Mouse (Mus musculus) embryonic facial prominence, embryonic 11.5 days (tissue): ENCODE measurements around the gene Serinc2. TPM values are rescaled to one million over a fixed set of nuclear protein-coding genes. Genes with fewer than 3 reads are reported as not detected.

Experiments used
- ATAC-seq: fragments of 200-750 bp; cut with Nextera tagmentation; replicated peaks from 2 replicates; pipeline ENCODE4 v1.8.0; 2017; ENCODE audit warnings: low read depth; ENCODE audit not compliant: insufficient number of reproducible peaks, low FRiP score, low TSS enrichment
- DNase-seq: peaks from one replicate; pipeline ENCODE4 v3.0.0-alpha.2; 2015; ENCODE audit warnings: low spot score
- H3K27ac ChIP-seq: fragments of 300-500 bp; sonication (generic); replicated peaks from 2 replicates; pipeline ENCODE4 v1.5.1; 2014; ENCODE audit warnings: mild to moderate bottlenecking, low read depth, low read length, control low read depth
- H3K27me3 ChIP-seq: fragments of 300-500 bp; sonication (generic); 2 replicates; pipeline ENCODE4 v1.6.1; 2014; ENCODE audit warnings: mild to moderate bottlenecking, low read length, moderate library complexity, mixed read lengths; ENCODE audit not compliant: control insufficient read depth, insufficient read depth
- H3K36me3 ChIP-seq: fragments of 300-500 bp; sonication (generic); replicated peaks from 2 replicates; pipeline ENCODE4 v1.6.1; 2014; ENCODE audit warnings: low read depth, mild to moderate bottlenecking, low read length, moderate library complexity, mixed read lengths; ENCODE audit not compliant: control insufficient read depth, insufficient read depth
- H3K4me1 ChIP-seq: fragments of 300-500 bp; sonication (generic); 2 replicates; pipeline ENCODE4 v1.6.1; 2014; ENCODE audit warnings: low read length, mixed read lengths; ENCODE audit not compliant: control insufficient read depth, insufficient read depth
- H3K4me2 ChIP-seq: fragments of 300-500 bp; sonication (generic); 2 replicates; pipeline ENCODE4 v1.6.1; 2014; ENCODE audit warnings: low read depth, mild to moderate bottlenecking, control low read depth, low read length, moderate library complexity
- H3K4me3 ChIP-seq: fragments of 300-500 bp; sonication (generic); 2 replicates; pipeline ENCODE4 v1.5.1; 2014; ENCODE audit warnings: low read depth, low read length, control low read depth
- H3K9ac ChIP-seq: fragments of 300-500 bp; sonication (generic); replicated peaks from 2 replicates; pipeline ENCODE4 v1.6.1; 2014; ENCODE audit warnings: mild to moderate bottlenecking, control low read depth, low read length
- H3K9me3 ChIP-seq: fragments of 300-500 bp; sonication (generic); replicated peaks from 2 replicates; pipeline ENCODE4 v1.6.1; 2016; ENCODE audit warnings: mild to moderate bottlenecking, low read length, inconsistent platforms, mixed read lengths; ENCODE audit not compliant: control insufficient read depth
- WGBS: fragments of 180-500 bp; shearing (Covaris S2); extraction: QIAGEN DNeasy Blood & Tissue Kit; methylation state at CpG from one replicate; pipeline ENCODE4 v1.1.7; 2014; 5-methylcytosine and 5-hydroxymethylcytosine counted together
- polyA plus RNA-seq: library from polyadenylated mRNA; unstranded; fragments of >200 nt; fragmentation: Nextera tagmentation; extraction: Ambion mirVana; gene quantifications from 2 replicates; pipeline ENCODE4 v1.2.1, GENCODE M21; 2014

The Serinc2 gene
- polyA plus RNA-seq: 82.7 and 98.5 TPM in 2 replicates

DNA sequence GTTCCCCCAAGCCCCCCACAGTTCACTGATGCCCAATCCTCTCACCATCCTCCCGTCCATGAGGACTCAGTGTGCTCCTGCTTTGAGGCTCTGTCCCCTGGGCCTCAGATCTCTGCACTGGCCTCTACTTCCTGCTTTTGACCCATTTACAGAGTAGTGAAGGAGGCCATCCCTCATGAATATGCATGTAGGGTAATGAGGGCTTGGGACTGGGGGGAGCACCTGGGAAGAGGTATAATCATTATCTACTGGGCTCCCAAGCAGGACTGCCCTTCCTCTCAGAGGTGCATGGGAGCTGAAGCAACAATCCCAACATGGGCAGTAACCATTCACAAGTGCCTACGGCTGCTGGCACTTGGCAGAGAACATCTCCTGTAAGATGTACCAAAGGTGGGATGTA, at the start of gene Serinc2:
Gene Serinc2 (minus strand): TSS at position 101 of the 400 bp plus-strand sequence.
- ATAC-seq: no peak
- no peak within 1 kb of the TSS for H3K4me3 ChIP-seq
- no peaks in the 10 kb centered on the region for H3K27me3 ChIP-seq
- no peak within 1 kb of the TSS for H3K4me2 ChIP-seq
- no peak within 1 kb of the TSS for H3K9ac ChIP-seq
- no peaks in the 10 kb centered on the region for H3K36me3 ChIP-seq
- WGBS: 65% methylated on average over 2 of the region's 2 CpGs
- H3K9me3 ChIP-seq: no peaks in the 10 kb centered on the region
- DNase-seq: no peak
- no peaks in the 10 kb centered on the region for H3K4me1 ChIP-seq
- H3K27ac ChIP-seq: no peak within 1 kb of the TSS

DNA sequence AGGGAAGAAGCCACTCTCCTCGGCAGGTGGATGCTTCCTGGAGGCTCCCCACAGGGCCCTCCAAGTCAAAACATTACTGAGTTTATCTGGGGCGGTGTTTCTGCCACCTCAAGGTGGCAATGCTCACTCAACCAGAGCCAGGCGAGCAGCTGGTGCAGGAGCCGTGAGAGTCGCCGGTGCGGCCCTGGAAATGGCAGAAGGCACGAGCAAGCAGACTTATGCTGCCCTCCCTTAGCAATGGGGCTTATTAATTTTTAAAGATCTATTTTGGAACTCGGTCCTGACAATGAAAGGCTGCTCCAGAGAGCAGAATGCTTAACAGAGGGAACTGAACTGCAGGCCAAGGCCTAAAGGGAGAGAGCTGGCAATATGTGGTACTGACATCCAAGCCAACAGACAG, 48.4 kb upstream of the Serinc2 start:
- Histone ChIP-seq H3K4me1 (no peaks in the 10 kb centered on the region), H3K27me3 (no peaks in the 10 kb centered on the region), H3K36me3 (peaks cover 6% of the 10 kb centered on the region; the same call in 1 of the 2 replicates), H3K9me3 (no peaks in the 10 kb centered on the region), H3K9ac (no peak overlapping the region), H3K4me3 (no peak overlapping the region), H3K4me2 (no peak overlapping the region), H3K27ac (no peak overlapping the region)
- WGBS: 85% methylated on average over 9 of the region's 9 CpGs
- DNase-seq (no peak), ATAC-seq (no peak)

DNA sequence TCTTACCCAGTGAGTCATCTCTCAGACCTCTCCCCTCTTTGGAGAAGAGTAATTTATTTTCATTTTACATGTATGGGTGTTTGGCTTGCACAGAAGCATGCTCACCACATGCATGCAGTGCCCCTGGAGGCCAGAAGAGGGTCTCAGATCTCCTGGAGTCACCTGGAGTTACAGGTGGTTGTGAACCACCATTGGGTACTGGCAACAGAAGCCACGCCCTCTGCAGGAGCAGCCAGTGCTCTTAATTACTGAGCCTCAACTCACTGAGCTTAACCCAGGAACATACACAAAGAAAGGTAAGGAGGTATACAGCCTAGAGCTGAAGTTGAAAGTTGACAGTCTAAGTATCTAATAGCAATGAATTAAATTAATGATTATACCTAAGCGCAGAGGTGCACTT, 46.4 kb upstream of the Serinc2 start:
- Histone ChIP-seq H3K4me2 (no peak overlapping the region), H3K27me3 (no peaks in the 10 kb centered on the region), H3K36me3 (peaks cover 6% of the 10 kb centered on the region; the same call in 1 of the 2 replicates), H3K4me1 (no peaks in the 10 kb centered on the region), H3K9me3 (no peaks in the 10 kb centered on the region), H3K9ac (no peak overlapping the region), H3K4me3 (no peak overlapping the region), H3K27ac (no peak overlapping the region)
- ATAC-seq: no peak
- 95% methylated on average over 2 of the region's 2 CpGs for WGBS
- DNase-seq: no peak

DNA sequence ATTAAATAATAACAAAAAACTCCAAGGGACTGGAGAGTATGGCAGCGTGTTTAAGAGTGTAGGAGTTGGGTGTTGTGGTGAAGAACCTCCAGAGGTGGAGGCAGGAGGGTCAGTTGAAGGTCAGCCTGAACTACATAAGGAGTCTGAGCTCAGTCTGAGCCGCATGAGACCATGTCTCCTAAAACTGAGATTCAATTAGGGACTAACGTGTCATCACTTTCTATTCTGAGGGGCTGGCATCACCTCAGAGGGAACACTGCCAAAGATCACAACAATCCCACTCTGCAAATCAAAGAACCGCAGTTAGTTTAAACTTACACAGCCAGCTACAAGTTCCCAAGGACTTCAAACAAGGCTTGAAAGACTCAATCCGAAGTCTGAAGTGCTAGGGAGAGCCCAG, 44.6 kb upstream of the Serinc2 start:
- Histone ChIP-seq H3K4me1 (no peaks in the 10 kb centered on the region), H3K27ac (no peak overlapping the region), H3K4me3 (no peak overlapping the region), H3K9me3 (no peaks in the 10 kb centered on the region), H3K36me3 (peaks cover 6% of the 10 kb centered on the region; the same call in 1 of the 2 replicates), H3K9ac (no peak overlapping the region), H3K4me2 (no peak overlapping the region), H3K27me3 (no peaks in the 10 kb centered on the region)
- ATAC-seq (no peak), DNase-seq (no peak)
- 90% methylated on average over 5 of the region's 5 CpGs for WGBS

DNA sequence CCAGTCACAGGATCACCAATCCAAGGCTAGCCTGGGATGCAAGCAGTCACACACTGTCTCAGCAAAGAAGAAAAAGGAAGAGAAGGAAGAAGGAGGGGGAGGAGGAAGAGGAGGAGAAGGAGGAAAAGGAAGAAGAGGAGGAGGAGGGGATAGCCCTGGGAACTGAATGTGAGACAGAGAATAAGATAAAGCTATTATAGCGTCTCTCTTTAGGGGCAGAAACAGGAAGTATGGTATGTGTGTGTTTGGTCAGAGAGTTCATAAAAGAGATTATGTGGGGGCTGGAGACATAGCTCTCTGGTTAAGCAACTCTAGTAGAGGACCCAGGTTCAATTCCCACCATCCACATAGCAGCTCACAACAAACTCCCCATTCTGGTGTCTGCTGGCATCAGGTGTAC, 44.2 kb upstream of the Serinc2 start:
- Histone ChIP-seq H3K27me3 (no peaks in the 10 kb centered on the region), H3K4me3 (no peak overlapping the region), H3K9me3 (no peaks in the 10 kb centered on the region), H3K4me2 (no peak overlapping the region), H3K27ac (no peak overlapping the region), H3K36me3 (peaks cover 6% of the 10 kb centered on the region; the same call in 1 of the 2 replicates), H3K4me1 (no peaks in the 10 kb centered on the region), H3K9ac (no peak overlapping the region)
- WGBS: 59% methylated on average over 1 of the region's 1 CpGs
- ATAC-seq (no peak), DNase-seq (no peak)

DNA sequence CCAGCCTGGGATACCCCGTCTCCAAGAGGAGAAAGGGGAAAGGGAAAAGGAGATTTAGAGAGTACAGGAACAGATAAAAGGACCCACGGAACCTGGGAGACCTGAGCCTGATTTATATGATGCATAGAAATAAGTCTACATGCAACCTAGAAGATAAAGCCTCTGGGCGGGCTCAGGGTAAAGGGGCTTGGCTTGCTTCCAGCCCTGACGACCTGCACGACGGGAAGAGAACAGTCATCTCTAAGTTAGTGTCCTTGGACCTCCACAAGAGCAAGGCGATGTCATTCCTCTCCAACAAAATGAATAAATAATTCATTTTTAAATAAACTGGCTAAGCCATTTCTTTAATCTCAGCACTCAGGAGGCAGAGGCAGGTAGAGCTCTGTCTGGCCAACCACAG, 43.6 kb upstream of the Serinc2 start:
- Histone ChIP-seq H3K4me3 (no peak overlapping the region), H3K36me3 (peaks cover 6% of the 10 kb centered on the region; the same call in 1 of the 2 replicates)

DNA sequence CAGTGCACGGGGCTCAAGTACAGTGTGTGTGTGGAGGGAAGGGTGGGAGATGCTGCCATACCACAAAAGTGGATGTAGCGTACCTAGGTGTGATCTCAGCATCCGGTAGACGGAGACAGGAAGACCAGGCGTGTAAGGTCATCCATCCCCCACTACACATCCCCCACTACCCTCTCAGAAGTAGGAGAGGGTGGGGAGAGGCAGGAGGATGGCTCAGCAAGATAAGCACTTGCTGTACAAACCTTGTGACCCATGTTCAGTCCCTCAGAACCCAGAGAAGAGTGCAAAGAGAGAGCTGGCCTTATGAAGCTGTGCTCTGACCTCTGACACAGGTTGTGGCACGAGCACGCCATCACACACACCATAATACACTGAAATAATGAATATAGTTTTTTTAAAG, 42.6 kb upstream of the Serinc2 start:
- no peak overlapping the region for H3K4me2 ChIP-seq
- no peaks in the 10 kb centered on the region for H3K9me3 ChIP-seq
- no peaks in the 10 kb centered on the region for H3K4me1 ChIP-seq
- peaks cover 6% of the 10 kb centered on the region; the same call in 1 of the 2 replicates for H3K36me3 ChIP-seq
- no peak for DNase-seq
- 96% methylated on average over 7 of the region's 7 CpGs for WGBS
- H3K27me3 ChIP-seq: no peaks in the 10 kb centered on the region
- no peak for ATAC-seq
- no peak overlapping the region for H3K27ac ChIP-seq
- no peak overlapping the region for H3K9ac ChIP-seq
- H3K4me3 ChIP-seq: no peak overlapping the region

More for the DNA sequence above, 43.6 kb upstream of the Serinc2 start:
- no peak overlapping the region for H3K27ac ChIP-seq
- H3K9ac ChIP-seq: no peak overlapping the region
- ATAC-seq (no peak), DNase-seq (no peak)
- no peaks in the 10 kb centered on the region for H3K27me3 ChIP-seq
- H3K4me1 ChIP-seq: no peaks in the 10 kb centered on the region
- 91% methylated on average over 7 of the region's 7 CpGs for WGBS
- H3K4me2 ChIP-seq: no peak overlapping the region
- H3K9me3 ChIP-seq: no peaks in the 10 kb centered on the region

DNA sequence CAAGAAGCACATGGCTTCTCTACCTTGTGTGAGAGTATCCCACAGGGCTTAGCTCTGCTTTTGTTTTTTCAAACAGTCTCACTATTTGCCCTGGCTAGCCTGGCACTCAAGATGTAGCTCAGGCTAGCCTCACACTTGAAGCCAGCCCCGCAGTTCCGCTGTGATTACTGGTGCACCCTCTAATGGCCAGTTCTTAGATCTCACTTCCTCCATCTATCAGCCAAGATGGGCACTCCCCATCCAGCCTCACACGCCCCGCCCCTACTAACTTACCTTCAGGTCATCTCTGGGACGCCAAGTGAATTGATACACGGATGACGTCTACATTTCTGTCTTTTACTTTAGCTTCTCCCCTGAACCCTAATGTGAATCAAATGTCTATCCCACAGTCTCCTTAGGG, 40.6 kb upstream of the Serinc2 start:
- Histone ChIP-seq H3K9me3 (no peaks in the 10 kb centered on the region), H3K27ac (no peak overlapping the region), H3K4me2 (no peak overlapping the region), H3K4me1 (no peaks in the 10 kb centered on the region), H3K27me3 (no peaks in the 10 kb centered on the region), H3K36me3 (peaks cover 2% of the 10 kb centered on the region; the same call in 1 of the 2 replicates), H3K9ac (no peak overlapping the region), H3K4me3 (no peak overlapping the region)
- DNase-seq (no peak), ATAC-seq (no peak)
- 83% methylated on average over 7 of the region's 7 CpGs for WGBS
